Mouse (Mus musculus) embryonic facial prominence, embryonic 12.5 days (tissue): ENCODE measurements around the gene Gm11639. TPM values are rescaled to one million over a fixed set of nuclear protein-coding genes. Genes with fewer than 3 reads are reported as not detected.
"Not testable (repeated sequence)": the region's sequence is repeated elsewhere in the genome, so short reads cannot be mapped to it uniquely, and the experiment has no call there.

Experiments
- ATAC-seq: fragments of 200-750 bp; cut with Nextera tagmentation; 2 replicates; pipeline ENCODE4 v1.8.0; 2017; ENCODE audit not compliant: insufficient number of reproducible peaks, insufficient read depth, low FRiP score, low TSS enrichment
- H3K27ac ChIP-seq: fragments of 300-500 bp; sonication (generic); 2 replicates; pipeline ENCODE4 v1.5.1; 2016; ENCODE audit warnings: mild to moderate bottlenecking
- H3K27me3 ChIP-seq: fragments of 300-500 bp; sonication (generic); 2 replicates; pipeline ENCODE4 v1.6.1; 2016; ENCODE audit warnings: mild to moderate bottlenecking, moderate library complexity
- H3K36me3 ChIP-seq: fragments of 300-500 bp; sonication (generic); 2 replicates; pipeline ENCODE4 v1.6.1; 2016; ENCODE audit warnings: mild to moderate bottlenecking
- H3K4me1 ChIP-seq: fragments of 300-500 bp; sonication (generic); 2 replicates; pipeline ENCODE4 v1.6.1; 2016
- H3K4me2 ChIP-seq: fragments of 300-500 bp; sonication (generic); replicated peaks from 2 replicates; pipeline ENCODE4 v1.6.1; 2016; ENCODE audit warnings: mild to moderate bottlenecking, moderate library complexity
- H3K4me3 ChIP-seq: fragments of 300-500 bp; sonication (generic); 2 replicates; pipeline ENCODE4 v1.5.1; 2016; ENCODE audit warnings: mild to moderate bottlenecking
- H3K9ac ChIP-seq: fragments of 300-500 bp; sonication (generic); 2 replicates; pipeline ENCODE4 v1.6.1; 2016; ENCODE audit warnings: mild to moderate bottlenecking, moderate library complexity
- H3K9me3 ChIP-seq: fragments of 300-500 bp; sonication (generic); 2 replicates; pipeline ENCODE4 v1.6.1; 2016; ENCODE audit warnings: mild to moderate bottlenecking, moderate library complexity
- WGBS: fragments of 180-500 bp; shearing (Covaris S2); methylation state at CpG from one replicate; pipeline ENCODE4 v1.1.7; 2016; 5-methylcytosine and 5-hydroxymethylcytosine counted together
- polyA plus RNA-seq: library from polyadenylated mRNA; unstranded; fragments of >200 nt; fragmentation: Nextera tagmentation; extraction: Ambion mirVana; gene quantifications from 2 replicates; pipeline ENCODE4 v1.2.1, GENCODE M21; 2016

Gm11639 gene
- polyA plus RNA-seq, 1 experiment from 2014 or later: 0.03 TPM

DNA sequence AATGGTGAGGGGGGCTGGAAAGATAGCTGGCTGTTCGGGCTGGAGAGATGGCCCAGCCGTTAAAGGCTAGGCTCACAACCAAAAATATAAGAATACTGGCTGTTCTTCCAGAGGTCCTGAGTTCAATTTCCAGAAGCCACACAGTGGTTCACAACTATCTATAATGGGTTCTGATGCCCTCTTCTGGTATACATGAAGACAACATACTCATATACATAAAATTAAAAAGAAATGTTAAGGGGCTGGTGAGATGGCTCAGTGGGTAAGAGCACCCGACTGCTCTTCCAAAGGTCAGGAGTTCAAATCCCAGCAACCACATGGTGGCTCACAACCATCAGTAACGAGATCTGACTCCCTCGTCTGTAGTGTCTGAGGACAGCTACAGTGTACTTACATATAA is 436.3 kb downstream of the Gm11639 start:
- H3K4me3 ChIP-seq, H3K27me3 ChIP-seq, ATAC-seq, H3K36me3 ChIP-seq, H3K9me3 ChIP-seq, H3K4me1 ChIP-seq, H3K4me2 ChIP-seq, H3K9ac ChIP-seq, H3K27ac ChIP-seq: not testable (repeated sequence)
- 60% methylated on average over 5 of the region's 5 CpGs for WGBS

GRCm38 (mm10) chr11:105123986-105124385 is 438.5 kb downstream of the Gm11639 start:
- Histone ChIP-seq H3K9ac (no peak overlapping the region), H3K27me3 (no peaks in the 10 kb centered on the region), H3K36me3 (no peaks in the 10 kb centered on the region), H3K4me1 (peaks cover 9% of the 10 kb centered on the region), H3K27ac (no peak overlapping the region), H3K9me3 (no peaks in the 10 kb centered on the region), H3K4me2 (no peak overlapping the region), H3K4me3 (no peak overlapping the region)
- WGBS: 10% methylated on average over 9 of the region's 9 CpGs
- ATAC-seq: no peak

- peak within 1 kb of the TSS; percentile 76 for H3K4me2 ChIP-seq
- H3K4me1 ChIP-seq: peaks cover 9% of the 10 kb centered on the region
- peak within 1 kb of the TSS; percentile 56 for H3K9ac ChIP-seq
- peak within 1 kb of the TSS; percentile 72 for H3K4me3 ChIP-seq
- no peaks in the 10 kb centered on the region for H3K27me3 ChIP-seq
- H3K9me3 ChIP-seq: no peaks in the 10 kb centered on the region
- H3K27ac ChIP-seq: no peak within 1 kb of the TSS
- ATAC-seq: peak; percentile 82
- WGBS: 1% methylated on average over 38 of the region's 38 CpGs
- peaks cover 16% of the 10 kb centered on the region for H3K36me3 ChIP-seq
Measured at GRCm38 (mm10) chr11:105125735-105126519, 440.4 kb downstream of the Gm11639 start, which contains the start of gene Mettl2. TSS of gene Mettl2 (plus strand) at chr11:105126425.

- Histone ChIP-seq H3K27ac (no peak overlapping the region), H3K4me1 (peaks cover 9% of the 10 kb centered on the region), H3K4me3 (peak overlapping the region; percentile 72), H3K9me3 (no peaks in the 10 kb centered on the region), H3K36me3 (peaks cover 21% of the 10 kb centered on the region), H3K4me2 (peak overlapping the region; percentile 76), H3K9ac (peak overlapping the region; percentile 56), H3K27me3 (no peaks in the 10 kb centered on the region)
- 0 out of 2 replicates have a peak, but pooled peaks have one; percentile 3 for ATAC-seq
- under 1% methylated on average over 49 of the region's 49 CpGs for WGBS
Measured at GRCm38 (mm10) chr11:105126520-105127029, 441.1 kb downstream of the Gm11639 start.

GRCm38 (mm10) chr11:105135692-105136091 is 450.2 kb downstream of the Gm11639 start:
- no peaks in the 10 kb centered on the region for H3K27me3 ChIP-seq
- no peak overlapping the region for H3K9ac ChIP-seq
- H3K36me3 ChIP-seq: peaks cover 92% of the 10 kb centered on the region
- H3K27ac ChIP-seq: no peak overlapping the region
- no peak for ATAC-seq
- H3K4me1 ChIP-seq: no peaks in the 10 kb centered on the region
- no peak overlapping the region for H3K4me3 ChIP-seq
- H3K4me2 ChIP-seq: no peak overlapping the region
- no peaks in the 10 kb centered on the region for H3K9me3 ChIP-seq
- 95% methylated on average over 7 of the region's 7 CpGs for WGBS

DNA sequence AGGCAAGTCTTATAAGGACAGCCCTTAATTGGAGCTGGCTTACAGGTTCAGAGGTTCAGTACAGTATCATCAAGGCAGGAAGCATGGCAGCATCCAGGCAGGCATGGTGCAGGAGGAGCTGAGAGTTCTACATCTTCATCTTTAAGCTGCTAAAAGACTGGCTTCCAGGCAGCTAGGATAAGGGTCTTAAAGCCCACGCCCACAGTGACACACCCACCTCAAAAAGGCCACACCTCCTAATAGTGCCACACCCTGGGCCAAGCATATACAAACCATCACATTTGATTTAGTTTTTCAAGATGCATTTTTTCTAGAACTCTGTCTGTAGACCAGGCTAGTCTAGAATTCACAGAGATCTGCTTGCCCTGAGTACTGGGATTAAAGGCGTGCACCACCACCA is 451.7 kb downstream of the Gm11639 start:
- not testable (repeated sequence) for H3K4me3 ChIP-seq, H3K4me1 ChIP-seq, H3K9ac ChIP-seq, H3K4me2 ChIP-seq, H3K27ac ChIP-seq, H3K27me3 ChIP-seq, ATAC-seq, H3K9me3 ChIP-seq
- 95% methylated on average over 2 of the region's 2 CpGs for whole genome bisulfite sequencing
- peaks cover 86% of the 10 kb centered on the region for H3K36me3 ChIP-seq

- not testable (repeated sequence) for ATAC-seq, H3K27me3 ChIP-seq, H3K4me3 ChIP-seq, H3K4me2 ChIP-seq, H3K9ac ChIP-seq, H3K27ac ChIP-seq, H3K4me1 ChIP-seq, H3K9me3 ChIP-seq
- H3K36me3 ChIP-seq: peaks cover 55% of the 10 kb centered on the region
- WGBS: 96% methylated on average over 7 of the region's 8 CpGs
Measured at GRCm38 (mm10) chr11:105140512-105140911, 455.0 kb downstream of the Gm11639 start.

DNA sequence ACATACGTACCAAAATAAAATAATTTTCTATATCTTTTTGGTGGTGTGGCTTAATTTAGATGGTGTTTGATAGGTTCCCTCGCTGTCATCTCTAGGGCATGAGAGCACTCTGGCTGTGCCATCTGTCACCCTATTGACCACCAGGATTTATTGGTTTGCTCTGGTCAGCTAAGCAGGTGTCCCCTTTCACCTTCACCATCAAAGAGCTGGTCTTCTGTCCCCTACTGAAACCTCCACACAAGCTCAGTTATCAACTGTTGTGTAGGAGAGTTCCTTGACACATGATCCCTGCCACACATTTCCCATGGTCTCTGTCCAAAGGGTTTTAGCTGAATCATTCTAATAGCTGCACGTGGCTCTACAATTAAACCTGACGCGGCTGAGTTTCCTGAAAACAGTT is 455.6 kb downstream of the Gm11639 start:
- Histone ChIP-seq H3K36me3 (peaks cover 49% of the 10 kb centered on the region), H3K27me3 (no peaks in the 10 kb centered on the region), H3K4me1 (no peaks in the 10 kb centered on the region), H3K9me3 (no peaks in the 10 kb centered on the region), H3K9ac (no peak overlapping the region), H3K4me3 (no peak overlapping the region), H3K27ac (no peak overlapping the region), H3K4me2 (no peak overlapping the region)
- 90% methylated on average over 5 of the region's 5 CpGs for WGBS
- ATAC-seq: no peak

GRCm38 (mm10) chr11:105143564-105143963 is 458.1 kb downstream of the Gm11639 start:
- Histone ChIP-seq H3K36me3 (peaks cover 24% of the 10 kb centered on the region), H3K27ac (no peak overlapping the region), H3K27me3 (no peaks in the 10 kb centered on the region), H3K4me2 (no peak overlapping the region), H3K4me1 (no peaks in the 10 kb centered on the region), H3K4me3 (no peak overlapping the region), H3K9me3 (no peaks in the 10 kb centered on the region), H3K9ac (no peak overlapping the region)
- no peak for ATAC-seq

GRCm38 (mm10) chr11:105144084-105144483 is 458.6 kb downstream of the Gm11639 start:
- Histone ChIP-seq H3K4me2 (no peak overlapping the region), H3K4me1 (no peaks in the 10 kb centered on the region), H3K9ac (no peak overlapping the region), H3K27ac (no peak overlapping the region), H3K27me3 (no peaks in the 10 kb centered on the region), H3K4me3 (no peak overlapping the region), H3K9me3 (no peaks in the 10 kb centered on the region), H3K36me3 (peaks cover 20% of the 10 kb centered on the region)
- WGBS: 84% methylated on average over 3 of the region's 3 CpGs
- no peak for ATAC-seq

- no peaks in the 10 kb centered on the region for H3K27me3 ChIP-seq
- H3K9ac ChIP-seq: no peak overlapping the region
- H3K4me2 ChIP-seq: no peak overlapping the region
- no peak overlapping the region for H3K27ac ChIP-seq
- no peak for ATAC-seq
- WGBS: 78% methylated on average over 11 of the region's 11 CpGs
- no peak overlapping the region for H3K4me3 ChIP-seq
- peaks cover 15% of the 10 kb centered on the region for H3K36me3 ChIP-seq
- no peaks in the 10 kb centered on the region for H3K4me1 ChIP-seq
- H3K9me3 ChIP-seq: no peaks in the 10 kb centered on the region
Measured at GRCm38 (mm10) chr11:105144508-105145210, 459.2 kb downstream of the Gm11639 start.

- Histone ChIP-seq H3K27ac (no peak overlapping the region), H3K4me1 (no peaks in the 10 kb centered on the region), H3K27me3 (no peaks in the 10 kb centered on the region), H3K36me3 (peaks cover 9% of the 10 kb centered on the region), H3K9ac (no peak overlapping the region), H3K4me3 (no peak overlapping the region), H3K9me3 (no peaks in the 10 kb centered on the region), H3K4me2 (no peak overlapping the region)
- WGBS: 85% methylated on average over 10 of the region's 10 CpGs
- ATAC-seq: no peak
Measured at GRCm38 (mm10) chr11:105145211-105145610, 459.7 kb downstream of the Gm11639 start.
